Mouse (Mus musculus): ENCODE measurements around the gene 9530003J23Rik. TPM values are rescaled to one million over a fixed set of nuclear protein-coding genes. Genes with fewer than 3 reads are reported as not detected.

9530003J23Rik gene
- polyA plus RNA-seq, 1 experiment from 2014 or later, result not detected

Other genes starting within 250 kb of the 9530003J23Rik start
- gene Lrrc10, start 193.4 kb downstream of the 9530003J23Rik start, polyA plus RNA-seq (2015; fragmentation: Nextera tagmentation; extraction: Ambion mirVana), result not detected in 2 replicates
- 201 and 215 TPM in 2 replicates for gene Cct2, start 174.9 kb downstream of the 9530003J23Rik start, polyA plus RNA-seq (2015; fragmentation: Nextera tagmentation; extraction: Ambion mirVana)
- gene Frs2, start 90.2 kb downstream of the 9530003J23Rik start, polyA plus RNA-seq (2015; fragmentation: Nextera tagmentation; extraction: Ambion mirVana), result 18.7 and 20.8 TPM in 2 replicates
- gene Yeats4, start 14.2 kb downstream of the 9530003J23Rik start, polyA plus RNA-seq (2015; fragmentation: Nextera tagmentation; extraction: Ambion mirVana), result 45.8 and 48.9 TPM in 2 replicates
- 216 and 331 TPM in 2 replicates for gene Lyz2, start 43.6 kb upstream of the 9530003J23Rik start, polyA plus RNA-seq (2015; fragmentation: Nextera tagmentation; extraction: Ambion mirVana)
- gene Lyz1, start 54.2 kb upstream of the 9530003J23Rik start, polyA plus RNA-seq (2015; fragmentation: Nextera tagmentation; extraction: Ambion mirVana), result 0.42 and 0.94 TPM in 2 replicates
- 121 and 123 TPM in 2 replicates for gene Cpsf6, start 141.3 kb upstream of the 9530003J23Rik start, polyA plus RNA-seq (2015; fragmentation: Nextera tagmentation; extraction: Ambion mirVana)

All from stomach, embryonic 16.5 days (tissue).